Mouse (Mus musculus): Measurements from ENCODE around the gene Cxcl13. TPM values are rescaled to one million over a fixed set of nuclear protein-coding genes. Genes with fewer than 3 reads are reported as not detected.

The Cxcl13 gene
- polyA plus RNA-seq (2012; rRNA removed), result 0.07 and 0.11 TPM in 2 replicates

DNA sequence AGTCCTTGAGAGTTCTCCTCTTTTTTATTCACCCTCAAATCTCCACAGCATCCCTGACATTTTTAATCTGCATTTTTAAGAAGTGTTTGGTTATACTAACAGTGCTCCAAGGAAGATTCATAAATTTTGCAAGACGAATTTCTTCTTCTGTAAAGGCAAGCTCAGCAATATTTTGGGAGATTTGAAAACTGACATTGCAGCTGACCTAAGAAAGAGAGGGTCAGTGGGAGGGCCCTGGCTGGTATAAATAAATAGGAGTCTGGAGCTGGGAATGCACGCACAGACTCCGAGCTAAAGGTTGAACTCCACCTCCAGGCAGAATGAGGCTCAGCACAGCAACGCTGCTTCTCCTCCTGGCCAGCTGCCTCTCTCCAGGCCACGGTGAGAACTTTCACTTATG lies at the start of gene Cxcl13:
Cxcl13 (plus strand) TSS at position 301 of the 400 bp plus-strand sequence.

Other genes with a start within 250 kb of the Cxcl13 start
- not detected in 2 replicates for gene Gm7978, start 220.8 kb upstream of the Cxcl13 start, polyA plus RNA-seq (2012; rRNA removed)
- gene Gm7982, start 214.9 kb upstream of the Cxcl13 start, polyA plus RNA-seq (2012; rRNA removed), result not detected in 2 replicates
- gene E330014E10Rik, start 181.0 kb upstream of the Cxcl13 start, polyA plus RNA-seq (2012; rRNA removed), result not detected in 2 replicates
- gene Cnot6l, start 207.2 kb downstream of the Cxcl13 start, polyA plus RNA-seq (2012; rRNA removed), result 5.0 and 5.1 TPM in 2 replicates

All from liver, embryonic 18 days (tissue).